ENCODE assay signal across 8 mouse cellular contexts in genomic region chr11:70225798-70226601, GRCm38 (mm10). TPM values are rescaled to one million over a fixed set of nuclear protein-coding genes. Genes with fewer than 3 reads are reported as not detected.
DNase-seq lines count a peak whose midpoint lies in the region; ATAC-seq lines count a peak whose summit lies in the region.

No protein-coding gene starts in this region.

- H3K9ac ChIP-seq in heart, embryonic 15.5 days = peak overlapping the region; percentile 20
- H3K9ac ChIP-seq in limb, embryonic 15.5 days = no peak overlapping the region

- ATAC-seq in heart, embryonic 15.5 days (replicated peaks; ENCODE audit: insufficient number of reproducible peaks, insufficient read depth, low FRiP score, low read depth) = no peak
- ATAC-seq in limb, embryonic 15.5 days (ENCODE audit: insufficient number of reproducible peaks, low FRiP score, low TSS enrichment, low read depth) = no peak

- 21% methylated on average over 27 of the region's 27 CpGs for WGBS in heart, embryonic 15.5 days
- 23% methylated on average over 27 of the region's 27 CpGs for WGBS in limb, embryonic 15.5 days

- H3K4me1 ChIP-seq in heart, embryonic 15.5 days (replicated peaks) = peaks cover 56% of the 10 kb centered on the region
- peaks cover 44% of the 10 kb centered on the region for H3K4me1 ChIP-seq in limb, embryonic 15.5 days

- DNase-seq in cerebellum, adult 11 months = peak; percentile 27
- no peak for DNase-seq in cerebellum, adult 8-10 months
- DNase-seq in ES-CJ7 (ENCODE audit: low read depth, low spot score) = peak; percentile 53
- DNase-seq in urinary bladder, adult 18-20 months (ENCODE audit: low spot score in 2 of 2) = no peak
- no peak for DNase-seq in right cerebral cortex, postnatal 25 days
- no peak for DNase-seq in urinary bladder, postnatal 10 days (ENCODE audit: low spot score)

- peak overlapping the region; percentile 49 for H3K4me3 ChIP-seq in heart, embryonic 15.5 days
- peak overlapping the region; percentile 23 for H3K4me3 ChIP-seq in limb, embryonic 15.5 days

- peak overlapping the region; percentile 24 for H3K27ac ChIP-seq in heart, embryonic 15.5 days
- H3K27ac ChIP-seq in limb, embryonic 15.5 days = no peak overlapping the region

- H3K4me2 ChIP-seq in heart, embryonic 15.5 days = peak overlapping the region; percentile 60
- peak overlapping the region; percentile 36 for H3K4me2 ChIP-seq in limb, embryonic 15.5 days

- H3K9me3 ChIP-seq in heart, embryonic 15.5 days (replicated peaks) = no peaks in the 10 kb centered on the region
- H3K9me3 ChIP-seq in limb, embryonic 15.5 days = no peaks in the 10 kb centered on the region

- no peaks in the 10 kb centered on the region for H3K36me3 ChIP-seq in heart, embryonic 15.5 days
- no peaks in the 10 kb centered on the region for H3K36me3 ChIP-seq in limb, embryonic 15.5 days

- peaks cover 60% of the 10 kb centered on the region for H3K27me3 ChIP-seq in heart, embryonic 15.5 days
- peaks cover 70% of the 10 kb centered on the region for H3K27me3 ChIP-seq in limb, embryonic 15.5 days

RNA-seq across cellular contexts. Expression of gene Bcl6b, which starts 3.6 kb away (rescaled TPM):
- 18.1 and 19.8 TPM in 2 replicates for polyA plus RNA-seq in heart, embryonic 15.5 days (2015; fragmentation: Nextera tagmentation; extraction: Ambion mirVana)
- 12.1 and 13.9 TPM in 2 replicates for polyA plus RNA-seq in limb, embryonic 15.5 days (2015; fragmentation: Nextera tagmentation; extraction: Ambion mirVana)

RNA-seq across cellular contexts. Expression of gene Slc16a13, which starts 5.1 kb away (rescaled TPM):
- 4.5 and 5.2 TPM in 2 replicates for polyA plus RNA-seq in heart, embryonic 15.5 days (2015; fragmentation: Nextera tagmentation; extraction: Ambion mirVana)
- 11.0 and 12.3 TPM in 2 replicates for polyA plus RNA-seq in limb, embryonic 15.5 days (2015; fragmentation: Nextera tagmentation; extraction: Ambion mirVana)

RNA-seq across cellular contexts. Expression of gene 0610010K14Rik, which starts 11.7 kb away (rescaled TPM):
- polyA plus RNA-seq in heart, embryonic 15.5 days (2015; fragmentation: Nextera tagmentation; extraction: Ambion mirVana) = 107 and 113 TPM in 2 replicates
- 154 and 172 TPM in 2 replicates for polyA plus RNA-seq in limb, embryonic 15.5 days (2015; fragmentation: Nextera tagmentation; extraction: Ambion mirVana)

RNA-seq across cellular contexts. Expression of gene Slc16a11, which starts 13.4 kb away (rescaled TPM):
- 0.54 and 0.65 TPM in 2 replicates for polyA plus RNA-seq in heart, embryonic 15.5 days (2015; fragmentation: Nextera tagmentation; extraction: Ambion mirVana)
- 1.5 and 1.6 TPM in 2 replicates for polyA plus RNA-seq in limb, embryonic 15.5 days (2015; fragmentation: Nextera tagmentation; extraction: Ambion mirVana)

RNA-seq across cellular contexts. Expression of gene Gm21988, which starts 13.6 kb away (rescaled TPM):
- polyA plus RNA-seq in heart, embryonic 15.5 days (2015; fragmentation: Nextera tagmentation; extraction: Ambion mirVana) = 7.3 and 10.3 TPM in 2 replicates
- polyA plus RNA-seq in limb, embryonic 15.5 days (2015; fragmentation: Nextera tagmentation; extraction: Ambion mirVana) = 12.1 TPM in 2 replicates

Comparison
In these comparisons a context has a peak if more than half of its experiments do, and no peak if none do; other contexts are left out.
1. DNase-seq: peak in cerebellum, adult 11 months (single experiment) and ES-CJ7 (single experiment); none in cerebellum, adult 8-10 months (single experiment), urinary bladder, adult 18-20 months (0 of 2), right cerebral cortex, postnatal 25 days (single experiment) and urinary bladder, postnatal 10 days (single experiment).